Mouse (Mus musculus): ENCODE results near the gene Pex7.
A peak's percentile ranks its signal among the peaks of the same experiment; 100 is the strongest.
"Not testable (repeated sequence)": the region's sequence is repeated elsewhere in the genome, so short reads cannot be mapped to it uniquely, and the experiment has no call there.

Gene Pex7

GRCm38 (mm10) chr10:19933511-19934383 is 26.3 kb upstream of the Pex7 start:
- peak; percentile 41 for DNase-seq (ENCODE audit: low read depth, low spot score)

GRCm38 (mm10) chr10:19932986-19933385 is 25.5 kb upstream of the Pex7 start:
- DNase-seq (ENCODE audit: low read depth, low spot score): no peak

DNA sequence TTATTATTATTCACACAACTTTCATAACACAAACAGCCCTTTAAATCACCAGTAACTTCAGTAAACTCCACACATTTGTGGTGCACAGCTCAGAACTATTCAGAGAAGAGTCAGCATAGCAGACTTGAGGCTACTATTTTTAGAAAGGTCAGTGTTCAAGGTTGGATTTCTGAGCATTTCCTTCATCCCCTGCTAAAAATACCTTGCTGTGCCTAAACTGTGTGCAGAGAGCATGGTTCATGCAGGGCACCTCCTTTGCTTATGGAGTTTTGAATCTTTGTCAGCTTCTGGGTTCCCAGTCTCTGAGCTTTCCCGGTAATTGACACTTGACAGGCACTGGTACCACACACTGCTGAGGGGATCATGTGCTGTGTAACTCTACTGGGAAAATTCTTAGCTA is 20.7 kb upstream of the Pex7 start:
- DNase-seq (ENCODE audit: low read depth, low spot score): no peak

GRCm38 (mm10) chr10:19926391-19926897 is 19.0 kb upstream of the Pex7 start:
- not testable (repeated sequence) for DNase-seq (ENCODE audit: low read depth, low spot score)

- DNase-seq (ENCODE audit: low read depth, low spot score): no peak
Observed at GRCm38 (mm10) chr10:19924256-19924655, 16.8 kb upstream of the Pex7 start.

DNA sequence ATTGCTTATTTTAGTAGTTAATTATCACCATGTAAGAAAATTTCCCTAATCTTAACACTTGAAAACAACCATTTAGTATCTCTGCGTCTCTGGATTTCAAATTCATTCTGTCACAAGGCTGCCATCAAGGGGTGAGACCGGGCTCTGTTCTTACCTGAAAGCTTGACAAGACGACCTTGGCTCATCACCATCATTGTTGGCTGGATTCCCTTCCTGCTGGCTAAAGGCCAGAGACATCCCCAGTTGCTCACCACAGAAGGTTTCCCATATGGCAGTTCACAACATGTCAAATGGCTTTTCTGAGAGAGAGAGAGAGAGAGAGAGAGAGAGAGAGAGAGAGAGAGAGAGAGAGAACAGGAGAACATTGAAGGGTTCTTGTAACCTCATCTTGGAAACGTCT is 14.9 kb upstream of the Pex7 start:
- no peak for DNase-seq (ENCODE audit: low read depth, low spot score)

DNA sequence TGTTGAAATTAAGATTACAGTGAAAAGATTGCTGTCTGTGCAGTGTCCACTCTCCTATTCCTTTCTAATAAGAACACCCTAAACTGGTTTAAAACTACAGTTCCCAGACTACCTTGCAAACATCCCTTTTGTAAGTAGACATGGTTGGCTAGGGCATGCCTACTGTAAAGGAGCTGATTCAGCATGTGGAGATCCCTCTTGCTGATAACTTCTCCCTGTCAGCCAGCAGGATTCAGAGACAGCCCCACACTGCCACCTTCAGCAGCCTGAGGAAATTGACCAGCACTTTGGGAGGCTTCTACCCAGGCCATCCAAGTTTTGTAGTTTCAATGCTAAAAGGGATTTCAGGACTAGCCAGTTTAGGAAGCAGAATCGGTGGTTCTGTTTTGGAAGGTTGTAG is 7.8 kb upstream of the Pex7 start:
- no peak for DNase-seq (ENCODE audit: low read depth, low spot score)

DNA sequence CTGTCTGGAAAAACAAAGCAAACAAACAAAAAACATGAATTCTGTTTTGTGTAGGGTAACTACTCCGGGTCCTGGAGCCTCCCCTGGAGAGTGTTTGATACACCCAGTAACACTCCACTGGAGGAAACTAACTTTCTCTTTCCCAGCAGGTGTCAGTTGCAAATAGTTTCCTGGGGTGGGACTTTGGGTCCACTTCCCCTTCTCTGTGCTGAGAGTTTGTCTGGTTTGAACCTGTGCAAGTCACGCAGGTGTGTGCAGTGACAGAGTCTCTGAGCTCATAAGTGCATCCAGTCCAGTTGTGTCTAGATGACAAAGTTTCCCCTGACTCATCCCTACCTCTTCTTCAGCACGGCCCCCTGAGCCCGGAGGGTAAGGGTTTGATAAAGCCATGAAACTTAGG is 6.3 kb upstream of the Pex7 start:
- no peak for DNase-seq (ENCODE audit: low read depth, low spot score)

- DNase-seq (ENCODE audit: low read depth, low spot score): no peak
Observed at GRCm38 (mm10) chr10:19911583-19911982, 4.1 kb upstream of the Pex7 start.

DNA sequence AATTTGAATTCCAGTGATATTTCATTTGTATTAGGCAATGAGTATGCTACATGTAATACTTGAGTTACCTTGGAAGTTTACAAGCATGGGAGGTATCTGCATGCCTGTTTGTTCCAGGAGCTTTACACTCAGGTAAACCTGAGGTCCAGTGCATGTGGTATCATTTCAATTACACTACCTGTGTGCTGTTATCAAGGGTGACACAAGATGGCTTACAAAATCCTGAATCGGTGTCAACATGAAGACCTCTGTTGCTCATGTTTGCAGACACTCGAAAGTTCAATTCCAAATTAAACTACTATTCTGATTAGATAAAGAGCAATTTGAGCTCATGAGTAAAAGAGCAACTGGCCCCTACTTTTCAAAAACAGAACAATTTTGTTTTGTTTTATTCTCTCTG is 3.0 kb upstream of the Pex7 start:
- DNase-seq (ENCODE audit: low read depth, low spot score): no peak

DNA sequence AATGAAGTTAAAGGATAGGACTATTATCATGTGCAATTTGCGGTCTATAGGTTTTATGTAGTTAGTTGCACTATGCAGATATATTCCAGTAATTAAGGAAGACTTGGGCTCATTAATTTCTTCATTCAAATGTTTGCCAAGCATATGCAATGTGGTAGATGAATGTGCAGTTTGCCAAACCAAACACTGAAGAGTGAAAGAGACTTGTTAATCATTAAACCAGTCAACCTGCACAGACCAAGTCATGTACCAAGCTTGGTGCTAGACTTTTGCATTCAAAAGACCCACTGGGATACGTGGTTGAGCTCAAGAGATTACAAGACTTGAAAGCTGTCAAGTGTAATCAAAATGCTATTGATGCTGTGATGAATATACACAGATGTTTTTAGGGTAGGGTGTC is 587 bp upstream of the Pex7 start:
- no peak for DNase-seq (ENCODE audit: low read depth, low spot score)

- DNase-seq (ENCODE audit: low read depth, low spot score): no peak
Observed at GRCm38 (mm10) chr10:19904077-19904820, 3.2 kb downstream of the Pex7 start.

DNA sequence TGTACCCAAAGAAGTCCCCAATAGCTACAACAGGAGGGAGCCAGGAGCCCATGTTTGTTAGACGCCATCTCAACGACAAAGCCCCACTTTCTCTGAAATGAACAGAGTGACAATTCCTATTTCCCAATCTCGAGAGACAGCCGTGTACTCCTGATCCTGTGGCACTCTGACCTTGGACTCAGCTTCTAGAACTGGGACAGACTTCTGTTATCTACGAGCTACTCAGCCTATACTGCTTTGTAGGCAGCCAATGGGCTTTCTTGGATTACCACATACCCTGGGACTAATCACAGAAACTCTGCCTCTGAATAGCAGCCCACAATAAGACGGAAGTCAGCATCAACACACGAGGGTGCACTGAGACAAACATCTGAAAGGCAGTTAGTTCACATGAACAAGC is 5.5 kb downstream of the Pex7 start:
- DNase-seq (ENCODE audit: low read depth, low spot score): no peak

DNA sequence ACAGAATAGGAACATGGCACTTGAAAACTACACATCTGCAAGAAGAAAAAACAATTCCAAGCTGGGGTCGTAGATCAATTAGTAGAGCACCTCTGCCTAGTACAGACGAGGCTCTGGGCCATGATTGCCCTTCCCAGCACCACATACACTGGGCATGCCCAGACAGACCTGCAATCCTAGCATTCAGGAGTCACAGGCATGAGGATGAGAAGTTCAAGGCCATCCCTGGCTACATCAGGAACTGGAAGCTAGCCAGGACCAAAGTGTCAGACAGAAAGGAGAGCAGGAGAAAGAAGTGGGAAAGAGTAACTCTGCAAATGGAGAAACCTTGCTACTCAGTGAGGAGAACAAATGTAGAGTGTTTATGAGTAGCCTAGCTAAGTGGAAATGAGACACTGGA is 7.3 kb downstream of the Pex7 start:
- no peak for DNase-seq (ENCODE audit: low read depth, low spot score)

GRCm38 (mm10) chr10:19893976-19894375 is 13.5 kb downstream of the Pex7 start:
- no peak for DNase-seq (ENCODE audit: low read depth, low spot score)

DNA sequence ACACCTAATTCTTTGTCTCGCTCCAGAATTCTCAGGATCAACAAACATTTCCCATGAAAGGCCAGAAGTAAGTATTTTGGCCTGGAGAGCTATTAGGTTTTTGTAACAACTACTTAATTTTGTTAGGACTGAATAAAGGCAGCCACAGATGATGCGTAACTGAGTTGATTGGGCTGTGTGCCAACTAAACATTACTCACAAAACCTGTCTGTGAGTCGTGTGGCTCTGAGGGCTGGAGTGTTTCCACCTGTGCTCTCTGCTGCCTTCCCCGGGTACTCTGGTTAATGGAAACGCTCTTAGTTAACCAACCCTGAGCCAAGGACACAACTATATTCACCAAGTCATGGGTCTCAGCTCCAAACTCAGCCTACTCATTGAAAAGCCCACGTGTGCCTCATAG is 14.3 kb downstream of the Pex7 start:
- no peak for DNase-seq (ENCODE audit: low read depth, low spot score)

DNA sequence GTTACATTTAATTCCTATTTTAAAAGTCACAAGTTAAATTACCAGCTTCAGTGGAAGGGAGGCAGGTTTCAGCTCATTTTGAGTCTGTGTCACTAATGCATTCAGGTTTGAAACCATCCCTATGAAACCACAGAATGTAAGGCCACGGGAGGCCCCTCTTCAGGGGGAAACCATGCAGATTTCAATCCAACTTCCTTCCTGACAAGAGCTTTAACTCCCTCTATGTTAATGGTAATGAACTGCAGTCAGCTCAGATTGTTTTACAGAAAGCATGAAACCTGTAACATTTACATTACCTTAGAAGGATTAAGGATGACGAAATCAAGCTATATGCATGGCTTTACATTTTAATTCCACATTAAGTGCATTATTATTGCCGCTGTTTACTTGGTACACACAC is 15.8 kb downstream of the Pex7 start:
- no peak for DNase-seq (ENCODE audit: low read depth, low spot score)

- no peak for DNase-seq (ENCODE audit: low read depth, low spot score)
Observed at GRCm38 (mm10) chr10:19889908-19890307, 17.6 kb downstream of the Pex7 start.

DNA sequence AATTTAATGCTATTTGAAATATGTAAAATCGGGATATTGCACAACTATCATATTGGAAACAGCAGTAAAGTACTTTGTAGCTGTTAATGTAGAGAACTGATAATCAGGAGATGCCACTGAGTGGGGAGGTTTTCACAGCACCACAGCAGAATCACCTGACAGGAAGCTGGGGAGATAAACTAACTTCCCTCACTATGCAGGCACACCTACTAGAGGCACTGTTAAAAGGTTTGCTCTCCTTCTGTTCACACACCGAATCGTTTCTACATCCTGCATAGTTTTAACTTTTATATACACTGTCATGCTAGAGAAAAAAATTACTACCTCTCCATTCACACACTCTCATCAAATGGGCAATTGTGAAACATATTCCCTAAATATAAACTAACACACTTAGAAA is 21.2 kb downstream of the Pex7 start:
- DNase-seq (ENCODE audit: low read depth, low spot score): no peak

DNA sequence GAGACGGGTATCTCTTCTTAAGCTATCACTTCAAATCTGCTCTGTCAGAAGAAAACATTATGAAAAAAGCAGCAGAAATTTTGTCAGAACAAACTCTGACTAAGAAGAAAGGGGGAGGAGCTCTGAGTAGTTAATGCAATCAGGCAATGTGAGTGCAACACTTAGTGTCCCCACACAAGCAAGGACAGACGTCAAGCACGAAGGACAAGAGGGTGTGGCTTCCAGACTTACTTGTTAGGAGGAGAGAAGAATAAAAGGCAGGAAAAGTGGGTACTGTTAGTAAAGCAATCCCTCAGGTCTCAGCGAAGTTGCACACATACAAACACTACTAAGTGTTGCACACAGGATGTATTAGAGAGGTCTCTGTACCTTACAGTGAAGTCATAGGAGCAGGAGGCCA is 23.1 kb downstream of the Pex7 start:
- no peak for DNase-seq (ENCODE audit: low read depth, low spot score)

- no peak for DNase-seq (ENCODE audit: low read depth, low spot score)
Observed at GRCm38 (mm10) chr10:19880437-19880836, 27.1 kb downstream of the Pex7 start.

DNA sequence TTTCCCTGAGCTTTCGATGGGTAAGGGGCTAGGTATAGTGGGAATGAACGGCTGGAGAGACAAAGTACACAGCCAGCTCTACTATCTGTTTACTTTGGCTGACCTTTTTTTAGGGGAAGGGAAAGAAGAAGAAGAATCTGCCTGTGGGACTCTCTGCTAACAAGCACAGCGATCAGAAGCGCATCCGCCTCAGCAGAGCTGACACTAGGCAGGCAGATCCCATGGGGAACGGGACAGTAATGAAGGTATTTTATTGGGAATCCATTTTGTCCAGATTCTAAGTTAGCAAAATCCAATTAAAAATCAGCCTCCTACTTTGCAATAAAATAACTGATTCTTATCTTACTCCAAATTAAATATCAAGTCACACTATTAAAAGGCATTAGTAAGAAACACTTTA is 28.3 kb downstream of the Pex7 start:
- DNase-seq (ENCODE audit: low read depth, low spot score): no peak

GRCm38 (mm10) chr10:19877679-19878078 is 29.8 kb downstream of the Pex7 start:
- DNase-seq (ENCODE audit: low read depth, low spot score): no peak

All from embryo, embryonic 11.5 days (tissue).